Mouse (Mus musculus) liver, embryonic 14.5 days (tissue): ENCODE data around the gene Nup153.

ENCODE experiments used
- CTCF ChIP-seq: IDR thresholded peaks from 2 replicates; pipeline ENCODE4 v1.5.1; 2016; ENCODE audit warnings: antibody characterized with exemption, low read depth, control low read depth
- EP300 ChIP-seq: IDR thresholded peaks from 2 replicates; pipeline ENCODE4 v1.6.1; 2016; ENCODE audit warnings: antibody characterized with exemption, low read depth

DNA sequence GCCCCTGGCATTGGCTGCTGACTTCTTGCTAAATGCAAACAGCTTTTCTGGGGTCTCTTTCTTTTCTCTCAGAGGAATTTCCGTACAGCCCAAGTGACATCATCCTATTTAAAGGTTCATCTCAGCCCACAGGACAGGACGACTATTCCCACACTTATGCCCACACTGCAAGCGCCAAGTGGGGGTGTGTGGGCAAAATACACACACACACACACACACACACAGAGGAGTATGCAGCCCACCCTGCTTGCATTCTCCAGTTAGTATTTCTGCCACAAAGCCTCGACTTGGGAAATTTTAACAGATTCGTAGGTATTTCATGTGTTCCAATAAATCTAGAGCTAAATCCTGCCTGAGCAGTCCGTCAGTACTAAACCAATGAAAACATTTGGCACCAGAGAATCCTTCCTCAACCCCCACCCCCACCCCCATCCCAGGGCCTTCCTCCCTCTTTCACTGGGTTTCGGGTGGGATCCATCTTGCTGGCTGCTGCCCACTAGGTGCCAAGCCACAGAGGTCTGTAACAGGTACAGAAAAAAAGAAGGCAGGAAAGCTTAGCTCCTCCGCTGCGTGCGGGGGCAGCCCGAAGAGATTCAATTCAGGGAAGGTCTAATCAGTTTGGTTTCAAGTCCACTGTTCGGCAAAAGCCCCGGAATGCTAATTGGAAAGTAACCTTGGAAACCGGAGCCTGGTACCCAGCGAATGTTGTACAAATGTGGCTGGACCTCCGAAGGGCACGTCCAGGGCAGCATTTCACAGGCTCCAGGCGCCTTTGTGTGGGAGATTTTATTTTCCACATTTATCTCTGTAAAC, 94.2 kb downstream of the Nup153 start:
- TF ChIP-seq EP300 (no peak), CTCF (no peak)
